In the genomic region with DNA sequence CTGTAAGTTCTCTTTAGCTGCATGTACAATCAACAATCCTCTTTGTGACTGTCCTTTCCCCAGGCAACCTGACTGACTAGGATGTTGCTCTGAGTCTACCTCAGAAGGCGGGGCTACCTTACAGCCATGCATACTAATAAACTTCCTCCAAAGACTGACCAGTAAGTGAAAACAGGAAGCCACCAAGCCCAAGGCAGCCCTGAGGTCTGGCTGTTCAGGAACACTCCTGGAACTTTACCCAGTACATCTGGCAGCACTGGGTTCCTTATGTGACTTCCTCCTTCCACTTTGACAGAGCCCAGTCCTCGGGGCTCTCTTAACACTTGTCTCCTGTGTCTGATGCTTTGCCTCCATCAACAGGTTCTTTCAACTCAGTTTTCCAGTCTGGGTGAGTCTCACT, we compare ENCODE assay signal across 19 mouse cellular contexts.
DNase-seq lines count a peak whose midpoint lies in the region; ATAC-seq and TF ChIP-seq lines count a peak whose summit lies in the region.
"Had no signal": no experiment of that assay in that cellular context is flagged by ENCODE, and none has a peak within 500 bp of the region (broad histone marks: within the 10 kb centered on the region; RNA-seq: fewer than 3 reads in every experiment).

No protein-coding gene starts in this region.

- H3K9ac ChIP-seq in liver, postnatal 0 days (replicated peaks) = no peak overlapping the region
- H3K9ac ChIP-seq: embryonic facial prominence, embryonic 13.5 days; midbrain, embryonic 15.5 days; neural tube, embryonic 15.5 days had no signal

- no peak for TF ChIP-seq CTCF in liver, postnatal 0 days (IDR thresholded peaks at IDR 0.05; ENCODE audit: low read depth)

- H3K4me1 ChIP-seq in liver, postnatal 0 days (ENCODE audit: insufficient read depth) = no peaks in the 10 kb centered on the region; the same call in 1 of the 2 replicates
- H3K4me1 ChIP-seq: embryonic facial prominence, embryonic 13.5 days; hindbrain, embryonic 10.5 days; midbrain, embryonic 15.5 days had no signal

- ATAC-seq in liver, postnatal 0 days = peak; percentile 34
- ATAC-seq in cerebellum, adult (ENCODE audit: insufficient number of reproducible peaks, low FRiP score, low TSS enrichment) = no peak
- ATAC-seq in frontal cortex, adult (ENCODE audit: low TSS enrichment) = no peak
- ATAC-seq: CD4-positive, CD25-positive, alpha-beta regulatory T cell, adult 4 months; forebrain, embryonic 14.5 days; midbrain, embryonic 15.5 days had no signal

- peaks cover 84% of the 10 kb centered on the region for H3K36me3 ChIP-seq in liver, postnatal 0 days (replicated peaks; ENCODE audit: insufficient read depth, low read length)

- H3K4me2 ChIP-seq in liver, postnatal 0 days (ENCODE audit: low read depth, low read length) = no peak overlapping the region
- H3K4me2 ChIP-seq: embryonic facial prominence, embryonic 13.5 days; midbrain, embryonic 15.5 days; neural tube, embryonic 15.5 days had no signal

- H3K27me3 ChIP-seq in liver, postnatal 0 days (ENCODE audit: insufficient read depth, low read length) = no peaks in the 10 kb centered on the region
- H3K27me3 ChIP-seq: embryonic facial prominence, embryonic 13.5 days; midbrain, embryonic 15.5 days; neural tube, embryonic 15.5 days had no signal

- H3K4me3 ChIP-seq in liver, postnatal 0 days (ENCODE audit: low read depth, low read length) = no peak overlapping the region
- H3K4me3 ChIP-seq: embryonic facial prominence, embryonic 13.5 days; heart, adult 2 months; hindbrain, embryonic 10.5 days; layer of hippocampus, adult 2 months; midbrain, embryonic 15.5 days; neural tube, embryonic 15.5 days had no signal

- DNase-seq in heart, adult 8-10 months (ENCODE audit: low spot score) = peak; percentile 24
- no peak for DNase-seq in heart, postnatal 36 days
- peak; percentile 51 to 61 for DNase-seq in spleen, postnatal 36 days (ENCODE audit: low spot score in 2 of 2)
- DNase-seq in spleen, adult 18-20 months = no peak
- DNase-seq in liver, postnatal 0 days = peak; percentile 33
- no peak for DNase-seq in neural tube, embryonic 10.5 days (ENCODE audit: extremely low spot score, low spot score)
- DNase-seq: adrenal gland, postnatal 10 days; cerebellum, postnatal 14 days; kidney, adult 18-20 months had no signal

- 46% methylated on average over 2 of the region's 2 CpGs for WGBS in liver, postnatal 0 days (ENCODE audit: insufficient replicate concordance)

- TF ChIP-seq EP300 in liver, postnatal 0 days (IDR thresholded peaks at IDR 0.05; ENCODE audit: low read depth) = no peak

- intact Hi-C loops in heart, postnatal 36 days (cut with DNase I) = no loop called here

- no peaks in the 10 kb centered on the region for H3K9me3 ChIP-seq in liver, postnatal 0 days (ENCODE audit: low read length)
- H3K9me3 ChIP-seq: embryonic facial prominence, embryonic 13.5 days; hindbrain, embryonic 10.5 days; midbrain, embryonic 15.5 days; neural tube, embryonic 15.5 days had no signal

- 0 out of 2 replicates have a peak overlapping the region, but pooled peaks have one; percentile 0 for H3K27ac ChIP-seq in liver, postnatal 0 days (ENCODE audit: low read depth)
- H3K27ac ChIP-seq: embryonic facial prominence, embryonic 13.5 days; heart, adult 2 months; hindbrain, embryonic 10.5 days; midbrain, embryonic 15.5 days; neural tube, embryonic 15.5 days had no signal

Comparison
In these comparisons a context has a peak if more than half of its experiments do, and no peak if none do; other contexts are left out.
1. DNase-seq: peak in heart, adult 8-10 months (single experiment), spleen, postnatal 36 days (2 of 2) and liver, postnatal 0 days (single experiment); none in heart, postnatal 36 days (0 of 2), spleen, adult 18-20 months (0 of 2) and neural tube, embryonic 10.5 days (single experiment).